Mouse (Mus musculus): ENCODE measurements around the gene Sdk2. TPM values are rescaled to one million over a fixed set of nuclear protein-coding genes. Genes with fewer than 3 reads are reported as not detected.

The Sdk2 gene
- polyA plus RNA-seq, 2 experiments from 2014 or later, result 0.13 TPM; not detected in 1

DNA sequence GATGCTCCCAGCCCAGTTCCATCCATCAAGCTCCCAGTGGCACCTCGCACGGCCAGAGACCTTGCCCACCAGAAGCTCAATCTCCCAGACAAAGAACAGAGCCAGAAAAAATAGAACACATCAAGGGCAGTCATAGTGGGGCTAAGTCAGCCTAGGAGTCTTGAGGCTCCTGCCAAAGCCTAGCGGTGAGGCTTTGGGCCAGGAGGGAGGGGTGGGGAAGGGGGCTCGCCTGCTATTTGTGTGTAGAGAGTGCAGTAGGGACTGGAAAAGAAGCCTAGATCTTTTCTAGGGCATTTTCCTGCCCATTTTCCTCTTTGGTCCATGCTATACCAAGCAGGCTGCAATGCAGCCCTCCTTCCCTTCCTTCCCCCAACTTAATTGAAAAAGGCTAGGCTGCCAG lies 76.8 kb downstream of the Sdk2 start:
- ATAC-seq, result no peak

DNA sequence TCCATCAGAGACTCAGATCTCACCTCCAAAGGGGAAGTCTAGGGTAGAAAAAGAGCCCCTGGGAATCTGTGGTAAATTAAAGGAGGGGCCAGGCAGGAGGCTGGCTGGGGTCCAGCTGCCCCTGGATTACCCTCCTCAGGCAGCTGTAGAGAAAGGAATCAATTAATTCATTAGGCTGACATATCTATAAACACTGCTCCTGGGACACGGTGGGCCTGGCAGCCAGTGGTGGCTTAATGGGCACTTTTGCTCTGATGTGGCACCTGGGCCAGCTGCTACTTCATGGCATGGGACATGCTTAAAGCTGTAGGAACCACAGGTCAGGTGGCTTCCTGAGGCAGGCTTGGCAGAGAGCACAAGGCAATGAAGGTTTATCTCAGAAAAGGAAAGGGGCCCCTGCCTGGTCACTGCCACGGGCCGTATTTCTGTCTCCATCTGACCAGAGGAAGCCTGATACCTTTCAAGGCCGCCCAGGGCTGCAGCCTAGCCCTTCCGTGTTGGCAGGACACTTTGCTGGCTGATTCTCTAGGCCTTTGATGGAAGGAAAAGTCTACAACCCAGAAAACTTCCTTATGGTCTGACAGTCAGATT lies 80.9 kb downstream of the Sdk2 start:
- ATAC-seq, result no peak

DNA sequence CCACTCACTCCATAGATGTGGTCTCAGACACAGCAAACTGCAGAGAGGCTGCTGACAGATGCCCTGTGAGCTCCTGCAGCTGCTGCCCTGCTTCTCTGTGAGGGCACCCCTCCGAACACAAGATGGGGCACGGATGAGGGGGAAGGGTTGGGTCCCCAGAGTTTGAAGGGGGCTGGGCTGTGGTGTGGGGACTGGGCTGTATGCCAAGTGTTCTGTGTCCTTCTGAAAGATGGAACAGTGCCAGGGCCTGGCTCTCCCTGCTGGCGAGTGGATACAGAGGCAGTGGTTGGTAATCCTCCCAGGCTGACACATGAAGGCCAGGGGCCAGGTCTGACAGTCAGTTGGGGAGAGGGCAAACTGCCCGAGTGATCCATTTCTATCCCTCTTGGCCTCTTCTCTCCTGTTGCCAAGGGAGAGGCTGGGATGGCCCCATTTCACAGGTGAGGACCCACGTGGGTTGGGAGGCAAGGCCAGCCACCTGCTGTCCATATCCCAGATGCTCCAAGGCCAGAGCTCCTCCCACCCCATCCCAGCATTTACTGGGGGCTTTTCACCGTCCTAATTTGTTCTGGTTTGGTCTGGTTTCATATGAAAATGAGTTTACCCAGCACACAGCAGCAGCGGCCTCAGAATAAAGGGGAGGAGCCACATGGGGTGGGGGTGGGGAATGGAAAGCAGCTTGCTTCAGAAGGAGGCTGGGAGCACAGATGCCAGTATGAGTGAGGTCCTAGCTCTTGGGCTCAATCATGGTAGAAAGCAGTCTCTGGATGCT lies 84.9 kb downstream of the Sdk2 start:
- ATAC-seq, result no peak

DNA sequence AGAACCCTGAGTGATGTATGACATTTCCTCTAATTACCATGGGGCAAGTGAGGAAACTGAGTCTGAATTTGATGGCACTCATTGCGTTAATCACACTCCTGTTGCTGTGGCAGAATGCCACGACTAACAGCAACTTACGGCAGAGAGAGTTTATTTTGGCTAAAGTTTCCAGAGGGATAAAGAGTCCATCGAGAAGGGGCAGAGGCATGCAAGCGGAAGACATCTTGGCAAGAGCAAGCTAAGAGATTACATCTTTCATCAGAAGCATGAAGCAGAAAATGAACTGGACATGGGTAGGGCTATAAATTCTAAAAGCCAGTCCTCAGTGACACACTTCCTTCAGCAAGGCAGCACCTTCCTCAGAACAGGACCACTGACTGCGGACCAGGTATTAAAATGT lies 85.8 kb downstream of the Sdk2 start:
- ATAC-seq, result no peak

DNA sequence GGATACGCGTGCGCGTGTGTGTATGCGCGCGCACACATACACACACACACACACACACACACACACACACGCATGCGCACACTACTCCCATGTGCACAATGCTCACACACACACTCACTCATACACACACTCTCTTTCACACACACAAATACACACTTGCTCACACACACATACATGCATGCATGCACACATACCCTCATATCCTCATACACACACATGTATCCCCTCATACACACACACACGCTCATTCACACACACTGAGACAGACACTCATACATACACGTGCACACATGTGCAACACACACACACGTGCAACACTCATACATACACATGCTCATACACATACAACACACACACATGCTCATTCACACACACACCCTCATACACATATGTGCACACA lies 88.5 kb downstream of the Sdk2 start:
- no peak for ATAC-seq

DNA sequence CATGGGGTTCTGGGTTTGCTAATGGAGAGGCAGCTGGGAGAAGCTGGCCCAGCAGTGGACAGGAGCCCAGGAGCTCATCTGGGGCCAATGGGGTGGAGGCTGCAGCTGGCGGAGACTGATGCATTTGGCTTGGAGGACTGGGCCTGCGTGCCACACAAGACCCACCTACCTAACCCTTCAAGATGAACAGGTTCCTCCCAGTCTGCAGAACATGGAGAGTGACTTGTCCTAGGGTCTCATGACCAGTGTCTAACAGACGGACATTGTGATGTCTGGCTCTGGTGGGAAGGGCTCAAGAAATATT lies 91.2 kb downstream of the Sdk2 start:
- no peak for ATAC-seq

DNA sequence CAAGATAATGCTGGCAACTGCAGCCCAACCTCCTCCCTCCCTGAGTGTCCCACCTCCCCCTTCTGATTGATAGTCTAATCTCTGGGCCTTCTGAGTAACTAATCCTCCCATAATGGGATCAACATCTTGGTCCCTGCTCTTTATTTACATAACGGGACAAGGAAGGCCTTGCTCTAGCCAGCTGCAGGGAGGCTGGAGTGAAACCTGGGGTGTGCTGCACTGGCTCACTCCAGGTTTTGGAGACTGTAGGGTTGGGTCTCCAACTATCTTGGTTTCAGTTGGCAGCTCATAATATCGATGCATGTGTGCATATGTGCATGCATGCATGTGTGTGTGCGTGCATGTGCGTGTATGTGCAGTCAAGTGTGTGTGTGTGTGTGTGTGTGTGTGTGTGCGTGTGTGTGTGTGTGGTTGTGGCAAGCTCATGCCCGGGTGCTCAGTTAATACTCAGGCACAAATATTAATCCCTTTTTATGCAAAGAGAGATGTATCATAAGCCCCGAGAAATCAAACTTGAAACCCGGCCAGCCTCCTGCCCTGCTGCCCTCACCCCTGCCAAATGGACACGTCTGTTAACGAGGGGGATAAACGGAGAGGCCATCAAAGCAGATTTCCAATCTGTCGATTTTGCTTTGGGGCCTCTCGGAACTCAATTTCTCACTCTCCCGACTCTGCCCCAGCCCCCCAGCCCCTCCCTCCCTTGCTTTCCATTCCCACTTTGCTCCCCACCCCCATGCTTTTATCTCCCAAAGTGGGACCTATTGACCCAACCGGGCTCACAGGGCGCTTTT lies 91.8 kb downstream of the Sdk2 start:
- no peak for ATAC-seq

DNA sequence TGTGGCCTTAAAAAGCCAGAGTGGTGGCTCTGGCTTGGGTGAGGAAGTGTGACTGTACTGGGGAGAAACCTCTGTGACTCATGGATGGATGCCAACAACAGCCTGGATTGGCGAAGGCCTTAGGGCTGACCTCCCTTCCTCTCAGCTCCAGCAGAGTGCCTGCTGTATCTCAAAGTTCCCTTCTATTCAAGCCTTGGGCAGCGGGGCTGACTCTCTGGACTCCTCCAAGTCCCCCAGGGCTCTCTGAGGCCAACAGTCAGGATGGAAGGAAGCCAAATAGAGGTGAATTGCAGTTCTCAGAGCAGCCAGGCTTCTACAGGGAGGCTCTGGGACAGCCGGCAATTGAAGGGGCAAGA lies 94.4 kb downstream of the Sdk2 start:
- no peak for ATAC-seq

DNA sequence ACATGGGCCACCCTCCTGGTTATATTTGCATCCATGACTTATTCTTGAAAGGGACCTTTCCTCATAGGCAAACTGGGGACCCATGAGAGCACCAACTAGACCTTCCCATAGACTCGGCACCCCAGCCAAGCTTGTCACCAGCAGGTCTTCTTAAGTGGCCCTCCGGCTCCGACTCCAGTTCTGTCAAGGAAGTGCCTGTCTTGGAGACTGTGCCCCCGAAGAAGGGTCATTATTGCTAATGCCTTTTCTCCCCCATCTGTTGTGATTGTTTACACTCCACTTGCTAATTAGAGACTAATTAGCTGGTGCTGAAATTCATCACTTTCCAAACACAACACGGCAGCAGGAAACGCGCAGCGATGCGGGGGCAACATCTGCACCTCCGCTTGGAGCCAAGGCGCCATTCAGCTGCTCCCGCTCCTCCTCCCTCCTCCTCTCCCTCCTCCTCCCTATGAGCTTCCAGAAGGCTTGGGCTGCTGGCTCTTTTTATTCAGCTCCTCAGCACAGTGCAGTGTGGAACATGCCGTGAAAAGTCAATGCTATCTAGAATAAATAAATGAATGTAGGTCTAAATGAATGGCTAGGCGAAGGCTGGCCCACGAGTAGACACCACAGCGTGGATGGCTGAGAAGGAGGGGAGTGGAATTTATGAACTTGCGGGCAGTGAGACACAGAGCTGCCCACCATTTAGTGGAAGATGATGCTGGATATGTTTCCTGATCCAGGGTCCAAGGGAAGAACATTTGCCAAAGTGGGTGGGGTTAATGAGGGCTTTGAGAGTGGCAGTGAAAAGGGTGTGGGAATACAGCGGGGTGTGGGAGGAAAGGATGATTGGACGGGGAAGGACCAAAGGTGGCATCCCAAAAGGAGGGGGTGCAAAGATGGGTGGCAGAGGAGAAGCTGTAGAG lies 95.0 kb downstream of the Sdk2 start:
- ATAC-seq, result no peak

DNA sequence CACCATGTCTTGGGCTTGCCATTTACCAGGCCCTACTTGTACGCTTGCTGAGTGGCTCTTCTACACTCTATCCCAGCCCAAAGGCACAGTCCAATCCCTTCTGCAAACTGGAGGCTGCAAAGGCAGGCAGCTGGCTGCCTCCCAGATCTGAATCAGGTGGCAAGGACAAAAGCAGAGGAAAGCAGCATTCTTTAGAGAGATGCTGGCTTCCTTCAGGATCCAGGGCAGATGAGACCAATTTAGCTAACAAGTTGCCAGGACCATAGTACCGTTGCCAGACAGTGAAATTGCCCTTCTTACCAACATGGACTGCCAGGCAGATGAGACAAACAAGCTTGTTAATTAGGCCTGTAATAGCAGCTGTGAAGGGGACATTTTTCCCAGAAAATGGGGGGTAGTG lies 96.8 kb downstream of the Sdk2 start:
- ATAC-seq, result no peak

DNA sequence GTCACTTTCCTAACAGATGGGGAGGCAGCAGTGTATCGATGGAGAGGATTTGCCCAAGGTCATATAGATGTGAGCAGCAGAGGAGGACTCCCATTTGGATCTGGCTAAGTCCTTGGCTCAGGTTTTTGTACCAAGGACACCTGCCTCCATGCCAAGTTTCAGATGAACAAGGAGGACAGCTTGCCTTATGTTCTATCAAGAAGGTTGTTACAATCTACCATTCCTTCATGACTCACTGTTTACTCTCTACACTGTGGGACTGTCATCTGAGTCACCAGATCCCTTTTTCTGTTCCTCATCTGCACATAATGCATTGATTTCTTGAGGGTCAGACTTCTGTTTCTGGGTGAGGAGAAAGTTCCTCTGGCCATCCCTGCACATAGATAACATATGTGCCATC lies 101.6 kb downstream of the Sdk2 start:
- no peak for ATAC-seq

DNA sequence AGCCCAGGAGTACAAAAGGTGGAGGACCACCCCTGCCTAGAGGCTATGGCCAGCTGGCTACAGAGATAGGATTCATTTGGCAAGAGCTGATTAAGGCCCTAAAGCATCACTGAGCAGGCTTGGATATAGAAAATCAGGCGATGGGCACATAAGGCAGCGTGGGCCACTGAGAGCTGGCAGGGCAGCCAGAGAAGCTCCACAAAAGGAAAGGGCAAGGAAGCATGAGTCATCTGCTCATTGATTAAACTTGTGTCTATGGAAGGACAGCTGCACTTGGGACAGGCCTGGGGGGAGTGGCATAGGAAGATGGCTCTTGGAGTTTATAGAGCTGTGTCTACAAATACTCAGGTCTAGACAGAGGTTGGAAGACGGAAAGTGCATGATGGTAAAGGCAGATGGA lies 104.1 kb downstream of the Sdk2 start:
- no peak for ATAC-seq

DNA sequence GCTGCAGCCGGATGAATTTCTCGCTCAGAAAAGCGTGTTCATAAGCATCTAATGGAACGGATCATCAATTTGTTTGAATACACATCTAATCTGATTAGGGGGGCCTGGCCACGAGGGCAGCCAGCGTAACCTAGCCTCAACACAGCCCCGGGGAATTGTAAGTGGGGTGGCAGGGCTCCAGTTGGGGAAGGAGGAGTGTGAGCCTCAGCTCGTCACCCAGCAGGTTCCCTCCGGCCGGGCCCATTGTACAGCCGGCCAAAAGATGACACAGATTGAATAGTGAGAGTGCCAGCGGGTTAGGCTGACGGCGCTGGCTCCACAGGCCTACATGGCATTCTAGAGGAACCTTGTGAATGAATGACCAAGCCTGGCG lies 115.2 kb downstream of the Sdk2 start:
- no peak for ATAC-seq

DNA sequence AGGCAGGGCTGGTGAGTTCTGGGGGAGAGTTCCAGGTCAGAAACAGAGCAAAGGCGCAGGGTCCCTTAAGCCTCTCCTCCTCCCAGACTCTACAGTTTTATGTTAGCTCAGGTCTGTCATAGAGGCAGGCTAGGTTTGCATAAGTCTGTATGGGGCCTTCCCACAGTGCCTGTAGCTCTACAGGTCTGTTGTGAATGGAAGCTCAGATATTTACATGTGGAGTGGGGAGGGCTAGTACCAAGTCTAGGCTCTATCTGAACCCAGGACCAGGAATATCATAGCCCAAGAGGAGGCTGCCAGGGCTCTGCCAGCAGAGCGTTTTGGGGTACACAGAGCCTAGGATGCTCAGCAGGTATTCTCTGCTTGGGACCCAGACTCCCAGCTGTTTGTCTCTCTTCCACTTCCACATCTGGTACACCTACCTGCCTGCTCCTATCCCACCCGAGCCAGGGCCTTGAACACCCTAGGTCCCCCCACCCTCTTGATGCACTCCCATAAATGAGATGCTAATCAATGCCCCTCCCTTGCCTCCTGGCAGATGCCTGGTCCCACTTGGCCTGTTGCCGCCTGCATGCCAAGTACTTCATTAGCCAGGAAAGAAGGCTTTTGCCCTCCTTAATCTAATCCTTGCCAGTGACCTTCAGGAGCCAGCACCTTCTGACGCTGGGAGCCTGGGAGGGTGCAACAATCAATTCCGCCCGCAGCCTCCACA lies 115.8 kb downstream of the Sdk2 start:
- ATAC-seq, result no peak

DNA sequence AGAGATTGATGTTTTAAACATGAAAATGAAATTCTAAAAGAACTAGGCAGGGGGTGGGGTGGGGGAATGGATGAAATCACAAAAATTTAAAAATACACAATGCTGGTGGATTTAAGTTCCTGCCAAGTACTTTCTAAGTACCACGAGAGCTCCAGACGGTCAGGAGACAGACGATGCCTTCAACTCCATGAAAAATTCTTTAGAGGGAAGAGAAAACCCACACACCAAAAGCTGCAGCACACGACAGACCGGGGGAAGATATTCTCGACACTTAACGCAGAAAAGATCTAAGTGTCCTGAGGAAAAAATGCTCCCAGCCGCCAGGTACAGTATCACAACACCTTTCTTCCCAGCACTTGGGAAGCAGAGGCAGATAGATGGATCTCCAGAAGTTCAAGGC lies 118.2 kb downstream of the Sdk2 start:
- ATAC-seq, result no peak

DNA sequence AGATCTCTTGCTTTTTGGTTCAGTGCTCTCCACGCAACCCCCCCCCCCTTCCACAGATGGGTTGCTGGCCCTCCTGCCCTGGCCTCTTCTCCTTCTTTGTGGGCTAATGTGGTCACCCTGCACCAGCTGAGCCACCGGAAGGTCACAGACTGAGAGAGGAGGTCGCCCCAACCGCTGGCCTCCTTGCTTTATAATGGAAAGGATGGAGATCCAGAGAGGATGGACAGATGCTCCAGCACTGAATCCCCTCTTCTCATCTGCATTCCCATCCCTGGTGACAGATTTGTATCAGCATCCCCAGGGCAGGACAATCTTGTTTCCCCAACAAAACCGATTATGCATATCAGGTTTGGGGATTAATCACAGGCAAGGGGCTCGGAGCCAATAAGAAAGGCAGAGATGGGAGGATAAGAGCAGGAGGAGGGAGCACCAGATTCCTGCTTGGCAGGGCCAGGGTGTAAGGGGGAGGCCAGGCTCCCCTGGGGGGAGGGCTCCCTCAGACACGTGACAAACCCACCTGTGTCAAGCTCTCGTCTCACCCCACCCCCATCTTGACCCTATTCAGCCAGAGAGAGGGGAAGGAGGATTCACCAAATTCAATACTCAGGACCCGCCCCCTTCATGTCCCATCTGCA lies 124.6 kb downstream of the Sdk2 start:
- ATAC-seq, result no peak

DNA sequence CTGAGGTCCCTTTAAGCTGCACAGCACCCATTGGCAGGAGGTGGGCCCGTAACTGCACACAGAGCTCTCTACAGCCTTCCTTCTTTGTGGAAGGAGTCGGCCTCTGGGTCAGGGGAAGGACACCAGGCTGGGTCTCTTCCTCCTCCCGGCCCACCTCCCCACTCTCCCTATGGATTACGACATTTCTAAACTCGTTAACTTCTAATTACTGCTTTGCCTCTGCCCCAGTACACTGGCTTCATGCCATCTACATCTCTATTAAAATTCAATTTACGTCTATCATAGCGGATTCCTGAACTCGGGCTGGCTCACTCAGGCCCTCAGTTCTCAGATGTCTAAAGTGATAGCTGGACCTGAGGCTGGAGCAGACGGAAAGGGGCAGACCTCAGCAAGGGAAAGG lies 133.2 kb downstream of the Sdk2 start:
- no peak for ATAC-seq

DNA sequence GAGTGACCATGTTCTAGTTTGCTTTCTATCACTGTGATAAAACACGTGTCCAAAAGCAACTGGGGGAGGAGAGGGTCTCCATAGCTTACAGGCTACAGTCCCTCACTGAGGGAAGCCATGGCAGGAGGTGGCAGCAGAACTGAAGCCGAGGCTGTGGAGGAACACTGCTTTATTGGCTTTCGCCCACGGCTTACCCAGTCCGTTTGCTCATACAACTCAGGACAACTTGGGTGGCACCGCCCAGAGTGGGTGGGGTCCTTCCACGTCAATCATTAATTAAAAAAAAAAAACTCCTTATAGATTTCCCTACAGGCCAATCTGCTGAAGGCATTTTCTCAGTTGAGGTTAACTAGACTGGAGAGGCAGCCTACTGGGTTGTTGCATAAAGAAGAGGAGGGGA lies 133.9 kb downstream of the Sdk2 start:
- ATAC-seq, result no peak

DNA sequence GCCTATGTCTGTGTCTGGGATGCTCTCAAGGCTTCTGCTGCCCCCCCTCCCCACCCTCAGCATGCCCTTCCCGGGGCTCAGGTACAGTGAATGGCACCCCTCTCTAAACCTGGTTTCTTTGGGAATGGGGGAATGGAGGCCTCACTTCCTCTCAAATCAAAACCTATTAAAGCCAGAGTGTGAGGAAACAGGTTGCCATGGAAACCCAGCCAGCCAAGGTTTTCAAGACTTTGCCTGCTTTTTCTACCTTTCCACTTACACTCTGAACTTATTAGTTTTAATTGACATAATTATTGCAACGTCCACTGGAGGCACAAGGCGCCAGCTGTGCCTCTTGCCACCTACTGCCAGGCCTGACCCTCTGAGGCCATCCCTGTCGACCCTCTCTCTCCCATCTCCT lies 135.1 kb downstream of the Sdk2 start:
- no peak for ATAC-seq

DNA sequence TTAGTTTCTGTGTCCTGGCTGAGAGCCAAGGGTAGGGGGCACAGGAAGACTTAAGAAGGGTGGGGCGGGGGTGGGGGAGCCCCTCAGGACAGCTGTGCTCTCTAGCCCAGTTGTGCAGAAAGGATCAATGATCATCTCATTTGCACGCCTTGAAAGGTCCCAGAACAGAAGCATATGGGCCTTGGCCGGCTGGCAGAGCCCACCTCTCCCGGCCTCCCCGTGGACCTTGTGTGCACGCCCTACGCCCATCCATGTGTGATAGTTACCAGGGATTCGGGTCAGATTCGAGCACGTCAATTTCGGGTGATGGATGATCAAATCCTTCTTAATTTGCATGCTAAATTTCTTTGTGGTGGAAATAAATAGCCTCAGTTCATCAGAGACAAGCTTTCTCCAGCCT lies 136.7 kb downstream of the Sdk2 start:
- ATAC-seq, result no peak

DNA sequence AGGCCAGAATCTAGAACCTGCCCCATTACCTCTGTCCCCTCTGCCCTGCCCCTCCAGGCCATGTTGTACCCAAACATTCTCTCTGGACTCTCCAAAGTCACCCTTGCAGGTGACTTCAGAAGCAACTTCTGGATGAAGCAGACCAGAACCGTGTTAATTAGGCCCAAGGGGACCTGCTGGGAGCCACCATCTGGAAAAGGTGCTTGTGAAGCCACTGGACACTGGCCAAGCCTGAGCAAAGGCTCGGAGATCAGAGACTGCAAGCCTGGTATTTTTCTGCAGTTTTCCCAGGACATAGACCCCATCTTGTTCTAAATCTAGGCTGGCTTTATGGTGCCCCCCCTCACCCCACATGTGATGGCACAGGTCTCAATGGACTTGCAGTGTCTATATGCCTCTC lies 138.0 kb downstream of the Sdk2 start:
- ATAC-seq, result no peak

DNA sequence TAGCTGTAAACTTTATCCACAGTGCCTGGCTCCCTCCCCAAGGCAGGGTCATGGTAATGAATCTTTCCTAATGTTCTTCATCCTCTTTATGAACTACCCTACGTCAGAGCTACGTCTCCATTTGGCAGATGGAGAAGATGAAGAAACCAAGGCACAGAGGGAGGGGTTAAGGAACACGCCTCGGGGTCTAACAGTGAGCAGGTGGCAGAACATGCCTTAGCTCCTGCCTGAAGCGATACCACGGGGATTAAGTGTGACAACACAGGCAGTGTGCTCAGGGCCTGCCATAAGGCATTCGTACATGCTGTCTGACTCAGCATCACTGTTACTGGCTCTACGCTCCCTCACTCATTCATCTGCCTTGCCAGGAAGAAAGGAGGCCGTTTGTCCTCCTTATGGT lies 138.6 kb downstream of the Sdk2 start:
- ATAC-seq, result no peak

Measured in CD4-positive, CD25-positive, alpha-beta regulatory T cell, adult 4 months (primary cell).